Mouse (Mus musculus) heart, adult 2 months (tissue): ENCODE data around the gene Znhit3.

Experiments used
- CTCF ChIP-seq: fragments of 200-600 bp; IDR thresholded peaks from 2 replicates; pipeline ENCODE4 v1.8.1; 2022; ENCODE audit warnings: antibody characterized with exemption, mild to moderate bottlenecking, moderate library complexity
- EP300 ChIP-seq: fragments of 200-500 bp; IDR thresholded peaks from 2 replicates; pipeline ENCODE4 v1.6.1; 2011; ENCODE audit warnings: low read depth, low read length, control low read depth; ENCODE audit not compliant: insufficient read depth
- POLR2A ChIP-seq: fragments of 200-500 bp; IDR thresholded peaks from 2 replicates; pipeline ENCODE4 v1.6.1; 2011; ENCODE audit warnings: mild to moderate bottlenecking, low read depth, low read length, control low read depth; ENCODE audit not compliant: insufficient read depth

GRCm38 (mm10) chr11:84932261-84932660 is 16.1 kb upstream of the Znhit3 start:
- no peak; the same call in 1 of the 2 replicates for TF ChIP-seq CTCF
- TF ChIP-seq EP300 = no peak
- no peak for TF ChIP-seq POLR2A
